Mouse (Mus musculus) G1E (cell line): Measurements from ENCODE around the gene Cntn6. TPM values are rescaled to one million over a fixed set of nuclear protein-coding genes. Genes with fewer than 3 reads are reported as not detected.

Source experiments
- ATAC-seq: 2 replicates; pipeline ENCODE4 v1.8.0; 2016; ENCODE audit warnings: mild to moderate bottlenecking; ENCODE audit not compliant: insufficient number of reproducible peaks, poor library complexity, low FRiP score, severe bottlenecking; ENCODE audit errors: extremely low read depth
- DNase-seq: peaks from one replicate; pipeline ENCODE4 v3.0.0; 2012; ENCODE audit warnings: low spot score
- H3K27me3 ChIP-seq: 2 replicates; pipeline ENCODE4 v1.6.1; 2012; ENCODE audit warnings: mild to moderate bottlenecking, low read length, inconsistent platforms; ENCODE audit not compliant: insufficient read depth
- H3K36me3 ChIP-seq: replicated peaks from 2 replicates; pipeline ENCODE3; 2012; ENCODE audit warnings: mild to moderate bottlenecking, inconsistent platforms
- H3K4me1 ChIP-seq: 2 replicates; pipeline ENCODE4 v1.6.1; 2012; ENCODE audit warnings: low read depth, low read length, inconsistent platforms, mixed read lengths; ENCODE audit not compliant: insufficient read depth
- H3K4me3 ChIP-seq: 2 replicates; pipeline ENCODE4 v1.5.1; 2012; ENCODE audit warnings: low read depth, mild to moderate bottlenecking, inconsistent platforms, low read length, moderate library complexity, mixed read lengths
- H3K9me3 ChIP-seq: replicated peaks from 2 replicates; pipeline ENCODE4 v1.6.1; 2012; ENCODE audit warnings: inconsistent platforms
- CTCF ChIP-seq: IDR thresholded peaks from 2 replicates; pipeline ENCODE4 v1.5.1; 2012; ENCODE audit warnings: low read depth, low read length, inconsistent platforms, mixed read lengths
- GATA1 ChIP-seq: IDR thresholded peaks from 2 replicates; pipeline ENCODE4 v1.6.1; 2012; ENCODE audit warnings: borderline replicate concordance, low read length, inconsistent platforms, mixed read lengths
- GATA2 ChIP-seq: IDR thresholded peaks from 2 replicates; pipeline ENCODE4 v1.6.1; 2012; ENCODE audit warnings: low read depth, low read length, inconsistent platforms, borderline replicate concordance
- POLR2AphosphoS5 ChIP-seq: IDR thresholded peaks from 2 replicates; pipeline ENCODE4 v1.6.1; 2012; ENCODE audit warnings: low read depth, low read length, inconsistent platforms; ENCODE audit not compliant: insufficient replicate concordance
- TAL1 ChIP-seq: conservative IDR thresholded peaks from 2 replicates; pipeline ENCODE4 v1.6.1; 2012; ENCODE audit warnings: low read depth, low read length, inconsistent platforms, mixed read lengths
- polyA plus RNA-seq: library from polyadenylated mRNA; stranded (reverse); fragments of >175 nt; gene quantifications from 2 replicates; pipeline ENCODE4 v1.2.3, GENCODE M21; 2012
- total RNA-seq, 2 experiments: library from RNA; stranded (forward) in 1 of 2; stranded (reverse) in 1 of 2; fragments of 200-1000 nt in 1 of 2; fragments of >200 nt in 1 of 2; fragmentation: Nextera tagmentation in 1 of 2; gene quantifications; 2 replicates each; pipeline ENCODE4 v1.2.3; 2014 to 2017

The Cntn6 gene
- total and polyA plus RNA-seq, 3 experiments: 0.11 TPM; not detected in 2

GRCm38 (mm10) chr6:104787502-104787901, 294.9 kb downstream of the Cntn6 start:
- Histone ChIP-seq H3K9me3 (peaks cover 12% of the 10 kb centered on the region), H3K27me3 (no peaks in the 10 kb centered on the region), H3K36me3 (no peaks in the 10 kb centered on the region), H3K4me1 (no peaks in the 10 kb centered on the region), H3K4me3 (no peak overlapping the region)
- DNase-seq: no peak
- ATAC-seq: no peak
- no peak for TF ChIP-seq GATA2
- no peak for TF ChIP-seq TAL1
- no peak for TF ChIP-seq POLR2AphosphoS5
- TF ChIP-seq GATA1: no peak
- no peak for TF ChIP-seq CTCF

- DNase-seq: no peak
- no peaks in the 10 kb centered on the region for H3K27me3 ChIP-seq
- no peaks in the 10 kb centered on the region for H3K36me3 ChIP-seq
- TF ChIP-seq CTCF: no peak
- TF ChIP-seq GATA1: no peak
- no peaks in the 10 kb centered on the region for H3K4me1 ChIP-seq
- H3K4me3 ChIP-seq: no peak overlapping the region
- H3K9me3 ChIP-seq: 0 out of 2 replicates have a peak, but pooled peaks cover 2% of the 10 kb centered on the region
- ATAC-seq: peak; percentile 83
Observed at GRCm38 (mm10) chr6:104808526-104808925, 315.9 kb downstream of the Cntn6 start.

GRCm38 (mm10) chr6:104815610-104816009, 323.0 kb downstream of the Cntn6 start:
- ATAC-seq (no peak), DNase-seq (no peak)
- TF ChIP-seq GATA2: no peak
- no peak for TF ChIP-seq POLR2AphosphoS5
- no peak for TF ChIP-seq CTCF
- TF ChIP-seq TAL1: no peak
- TF ChIP-seq GATA1: no peak
- Histone ChIP-seq H3K4me1 (no peaks in the 10 kb centered on the region), H3K27me3 (no peaks in the 10 kb centered on the region), H3K36me3 (no peaks in the 10 kb centered on the region), H3K4me3 (no peak overlapping the region), H3K9me3 (peaks cover 8% of the 10 kb centered on the region; the same call in 1 of the 2 replicates)

DNA sequence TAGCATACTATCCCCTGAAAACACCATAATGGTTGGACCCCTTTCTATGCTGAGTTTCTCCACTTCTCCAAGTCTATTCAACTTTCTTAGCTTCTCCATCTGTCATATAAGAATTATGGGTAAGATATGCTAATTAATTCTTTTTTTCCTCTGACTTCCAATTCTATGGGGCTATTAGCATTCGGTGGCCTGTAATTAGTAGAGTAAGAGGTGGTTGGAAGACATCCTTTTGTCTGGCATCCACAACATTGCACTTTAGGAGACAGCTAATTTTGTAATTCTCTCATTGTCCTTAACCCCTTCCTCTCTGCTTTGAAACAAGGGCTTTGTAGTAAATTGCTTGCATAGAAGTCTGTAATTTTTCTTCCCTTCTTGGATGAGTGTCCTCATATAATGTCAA, 387.1 kb downstream of the Cntn6 start:
- no peaks in the 10 kb centered on the region for H3K4me1 ChIP-seq
- H3K27me3 ChIP-seq: no peaks in the 10 kb centered on the region
- no peak for ATAC-seq
- no peak overlapping the region for H3K4me3 ChIP-seq
- H3K9me3 ChIP-seq: no peaks in the 10 kb centered on the region
- no peak for DNase-seq
- no peak for TF ChIP-seq GATA1
- TF ChIP-seq CTCF: no peak
- no peak for TF ChIP-seq POLR2AphosphoS5
- TF ChIP-seq TAL1: no peak
- H3K36me3 ChIP-seq: no peaks in the 10 kb centered on the region

GRCm38 (mm10) chr6:104884021-104884420, 391.4 kb downstream of the Cntn6 start:
- TF ChIP-seq POLR2AphosphoS5: no peak
- no peak for DNase-seq
- H3K36me3 ChIP-seq: no peaks in the 10 kb centered on the region
- H3K4me3 ChIP-seq: no peak overlapping the region
- ATAC-seq: no peak
- no peaks in the 10 kb centered on the region for H3K27me3 ChIP-seq
- H3K4me1 ChIP-seq: no peaks in the 10 kb centered on the region
- no peaks in the 10 kb centered on the region for H3K9me3 ChIP-seq

- TF ChIP-seq GATA1 (no peak), POLR2AphosphoS5 (no peak), CTCF (no peak), GATA2 (no peak), TAL1 (no peak)
- H3K9me3 ChIP-seq: no peaks in the 10 kb centered on the region
- DNase-seq (no peak), ATAC-seq (no peak)
- H3K27me3 ChIP-seq: no peaks in the 10 kb centered on the region
- H3K4me1 ChIP-seq: no peaks in the 10 kb centered on the region
- H3K36me3 ChIP-seq: no peaks in the 10 kb centered on the region
- H3K4me3 ChIP-seq: no peak overlapping the region
Observed at GRCm38 (mm10) chr6:104885829-104886228, 393.2 kb downstream of the Cntn6 start.

DNA sequence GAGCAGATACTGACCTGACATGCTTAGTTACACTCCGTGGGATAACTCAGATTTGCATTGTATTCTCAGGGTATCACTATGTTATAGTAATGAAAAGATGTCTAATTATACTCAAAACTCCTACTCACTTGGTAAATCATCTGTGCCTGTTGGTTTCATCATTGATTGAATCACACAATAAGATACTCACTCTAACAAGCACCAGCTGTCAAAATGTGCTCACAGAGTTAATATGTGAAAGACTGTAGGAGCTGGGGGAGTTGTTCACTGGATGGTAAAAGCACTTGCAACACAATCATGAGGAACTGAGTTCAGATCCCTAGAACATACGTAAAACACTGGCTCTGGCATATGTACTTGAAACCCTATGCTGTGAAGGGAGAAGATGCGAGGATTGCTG, 398.5 kb downstream of the Cntn6 start:
- Histone ChIP-seq H3K27me3 (no peaks in the 10 kb centered on the region), H3K4me1 (no peaks in the 10 kb centered on the region), H3K9me3 (0 out of 2 replicates have a peak, but pooled peaks cover 3% of the 10 kb centered on the region), H3K4me3 (no peak overlapping the region), H3K36me3 (no peaks in the 10 kb centered on the region)
- TF ChIP-seq GATA1: no peak
- TF ChIP-seq POLR2AphosphoS5: no peak
- TF ChIP-seq GATA2: no peak
- no peak for TF ChIP-seq CTCF
- TF ChIP-seq TAL1: no peak
- ATAC-seq (no peak), DNase-seq (no peak)
